Mouse (Mus musculus): ENCODE measurements around the gene Fhl3. TPM values are rescaled to one million over a fixed set of nuclear protein-coding genes. Genes with fewer than 3 reads are reported as not detected.

Gene Fhl3
- polyA plus RNA-seq, 1 experiment from 2014 or later: 1.6 TPM

GRCm38 (mm10) chr4:124714545-124715481, 14.3 kb downstream of the Fhl3 start, which contains the start of gene Sf3a3:
Sf3a3 (plus strand) TSS chr4:124714776.
- no peaks in the 10 kb centered on the region for H3K9me3 ChIP-seq
- ATAC-seq (replicated peaks): peak; percentile 96
- peaks cover 33% of the 10 kb centered on the region for H3K36me3 ChIP-seq
- WGBS: under 1% methylated on average over 57 of the region's 57 CpGs
- H3K9ac ChIP-seq (replicated peaks): peak within 1 kb of the TSS; percentile 96
- H3K4me3 ChIP-seq: peak within 1 kb of the TSS; percentile 91
- peaks cover 17% of the 10 kb centered on the region for H3K4me1 ChIP-seq
- peak within 1 kb of the TSS; percentile 81 for H3K27ac ChIP-seq (replicated peaks)
- H3K4me2 ChIP-seq (replicated peaks): peak within 1 kb of the TSS; percentile 94
- H3K27me3 ChIP-seq: peaks cover 6% of the 10 kb centered on the region; the same call in 1 of the 2 replicates

- Histone ChIP-seq H3K27ac (replicated peaks) (no peak overlapping the region), H3K4me2 (replicated peaks) (no peak overlapping the region), H3K27me3 (no peaks in the 10 kb centered on the region), H3K36me3 (peaks cover 72% of the 10 kb centered on the region), H3K9ac (replicated peaks) (no peak overlapping the region), H3K4me3 (no peak overlapping the region), H3K9me3 (no peaks in the 10 kb centered on the region), H3K4me1 (peaks cover 17% of the 10 kb centered on the region)
- ATAC-seq (replicated peaks): no peak
- 95% methylated on average over 4 of the region's 4 CpGs for WGBS
Measured at GRCm38 (mm10) chr4:124719101-124719500, 18.6 kb downstream of the Fhl3 start.

- peaks cover 96% of the 10 kb centered on the region for H3K36me3 ChIP-seq
- no peak for ATAC-seq (replicated peaks)
- WGBS: 83% methylated on average over 6 of the region's 6 CpGs
Measured at GRCm38 (mm10) chr4:124726121-124726520, 25.6 kb downstream of the Fhl3 start.

GRCm38 (mm10) chr4:124736952-124737351, 36.5 kb downstream of the Fhl3 start:
- Histone ChIP-seq H3K9ac (replicated peaks) (no peak overlapping the region), H3K9me3 (no peaks in the 10 kb centered on the region), H3K4me3 (no peak overlapping the region), H3K27ac (replicated peaks) (0 out of 2 replicates have a peak overlapping the region, but pooled peaks have one; percentile 8), H3K36me3 (peaks cover 17% of the 10 kb centered on the region), H3K4me2 (replicated peaks) (no peak overlapping the region), H3K4me1 (peaks cover 5% of the 10 kb centered on the region), H3K27me3 (no peaks in the 10 kb centered on the region)
- 63% methylated on average over 2 of the region's 2 CpGs for WGBS
- no peak for ATAC-seq (replicated peaks)

More at GRCm38 (mm10) chr4:124726121-124726520, 25.6 kb downstream of the Fhl3 start:
- H3K9me3 ChIP-seq: no peaks in the 10 kb centered on the region
- H3K27ac ChIP-seq (replicated peaks): no peak overlapping the region
- no peaks in the 10 kb centered on the region for H3K4me1 ChIP-seq
- H3K9ac ChIP-seq (replicated peaks): no peak overlapping the region
- no peak overlapping the region for H3K4me3 ChIP-seq
- no peaks in the 10 kb centered on the region for H3K27me3 ChIP-seq
- no peak overlapping the region for H3K4me2 ChIP-seq (replicated peaks)

GRCm38 (mm10) chr4:124737486-124737885, 37.0 kb downstream of the Fhl3 start:
- peaks cover 11% of the 10 kb centered on the region for H3K4me1 ChIP-seq
- H3K36me3 ChIP-seq: peaks cover 12% of the 10 kb centered on the region
- no peak overlapping the region for H3K4me3 ChIP-seq
- H3K9me3 ChIP-seq: no peaks in the 10 kb centered on the region
- WGBS: 86% methylated on average over 5 of the region's 5 CpGs
- no peak for ATAC-seq (replicated peaks)
- H3K27ac ChIP-seq (replicated peaks): no peak overlapping the region
- no peaks in the 10 kb centered on the region for H3K27me3 ChIP-seq
- H3K9ac ChIP-seq (replicated peaks): no peak overlapping the region
- H3K4me2 ChIP-seq (replicated peaks): no peak overlapping the region

- Histone ChIP-seq H3K4me2 (replicated peaks) (no peak overlapping the region), H3K9me3 (no peaks in the 10 kb centered on the region), H3K27ac (replicated peaks) (no peak overlapping the region), H3K27me3 (no peaks in the 10 kb centered on the region), H3K4me1 (peaks cover 15% of the 10 kb centered on the region), H3K36me3 (peaks cover 7% of the 10 kb centered on the region), H3K4me3 (no peak overlapping the region), H3K9ac (replicated peaks) (no peak overlapping the region)
- 62% methylated on average over 4 of the region's 4 CpGs for WGBS
- no peak for ATAC-seq (replicated peaks)
Measured at GRCm38 (mm10) chr4:124738013-124738412, 37.5 kb downstream of the Fhl3 start.

GRCm38 (mm10) chr4:124738783-124739182, 38.3 kb downstream of the Fhl3 start:
- 85% methylated on average over 1 of the region's 1 CpGs for WGBS
- Histone ChIP-seq H3K9ac (replicated peaks) (no peak overlapping the region), H3K27me3 (no peaks in the 10 kb centered on the region), H3K4me1 (peaks cover 15% of the 10 kb centered on the region), H3K9me3 (no peaks in the 10 kb centered on the region), H3K4me2 (replicated peaks) (no peak overlapping the region), H3K36me3 (no peaks in the 10 kb centered on the region; the same call in 1 of the 2 replicates), H3K27ac (replicated peaks) (no peak overlapping the region), H3K4me3 (no peak overlapping the region)
- ATAC-seq (replicated peaks): no peak

- Histone ChIP-seq H3K36me3 (peaks cover 6% of the 10 kb centered on the region), H3K9ac (replicated peaks) (peak within 1 kb of the TSS; percentile 69), H3K4me3 (peak within 1 kb of the TSS; percentile 61), H3K27me3 (no peaks in the 10 kb centered on the region), H3K9me3 (no peaks in the 10 kb centered on the region), H3K27ac (replicated peaks) (no peak within 1 kb of the TSS), H3K4me2 (replicated peaks) (peak within 1 kb of the TSS; percentile 53), H3K4me1 (peaks cover 15% of the 10 kb centered on the region)
- 15% methylated on average over 25 of the region's 25 CpGs for WGBS
- ATAC-seq (replicated peaks): peak; percentile 93
Measured at GRCm38 (mm10) chr4:124741376-124742343, 41.2 kb downstream of the Fhl3 start, which contains the start of gene Inpp5b. Inpp5b (plus strand) TSS chr4:124741850.

- H3K27me3 ChIP-seq: no peaks in the 10 kb centered on the region
- no peak overlapping the region for H3K27ac ChIP-seq (replicated peaks)
- H3K4me3 ChIP-seq: 0 out of 2 replicates have a peak overlapping the region, but pooled peaks have one; percentile 61
- 86% methylated on average over 11 of the region's 11 CpGs for WGBS
- no peak overlapping the region for H3K4me2 ChIP-seq (replicated peaks)
- H3K9ac ChIP-seq (replicated peaks): no peak overlapping the region
- peaks cover 15% of the 10 kb centered on the region for H3K4me1 ChIP-seq
- H3K36me3 ChIP-seq: peaks cover 11% of the 10 kb centered on the region
- H3K9me3 ChIP-seq: no peaks in the 10 kb centered on the region
- ATAC-seq (replicated peaks): no peak
Measured at GRCm38 (mm10) chr4:124742839-124743238, 42.3 kb downstream of the Fhl3 start.

GRCm38 (mm10) chr4:124746577-124746976, 46.1 kb downstream of the Fhl3 start:
- Histone ChIP-seq H3K27me3 (no peaks in the 10 kb centered on the region), H3K9ac (replicated peaks) (no peak overlapping the region), H3K4me1 (peaks cover 16% of the 10 kb centered on the region), H3K4me2 (replicated peaks) (no peak overlapping the region), H3K4me3 (no peak overlapping the region), H3K27ac (replicated peaks) (no peak overlapping the region), H3K36me3 (peaks cover 11% of the 10 kb centered on the region), H3K9me3 (no peaks in the 10 kb centered on the region)
- WGBS: 81% methylated on average over 7 of the region's 7 CpGs
- no peak for ATAC-seq (replicated peaks)

GRCm38 (mm10) chr4:124747851-124748250, 47.4 kb downstream of the Fhl3 start:
- no peak for ATAC-seq (replicated peaks)
- Histone ChIP-seq H3K9me3 (no peaks in the 10 kb centered on the region), H3K4me2 (replicated peaks) (no peak overlapping the region), H3K27me3 (no peaks in the 10 kb centered on the region), H3K4me1 (peaks cover 17% of the 10 kb centered on the region), H3K27ac (replicated peaks) (no peak overlapping the region), H3K36me3 (peaks cover 11% of the 10 kb centered on the region), H3K4me3 (no peak overlapping the region), H3K9ac (replicated peaks) (no peak overlapping the region)
- WGBS: 67% methylated on average over 4 of the region's 4 CpGs
